Mouse (Mus musculus): ENCODE data around the gene Tiam2. TPM values are rescaled to one million over a fixed set of nuclear protein-coding genes. Genes with fewer than 3 reads are reported as not detected.

The Tiam2 gene
- polyA plus RNA-seq, 1 experiment from 2014 or later, result 4.1 TPM

- Histone ChIP-seq H3K36me3 (replicated peaks) (no peaks in the 10 kb centered on the region), H3K4me3 (no peak overlapping the region), H3K9me3 (no peaks in the 10 kb centered on the region), H3K4me2 (no peak overlapping the region), H3K9ac (no peak overlapping the region), H3K27me3 (replicated peaks) (no peaks in the 10 kb centered on the region), H3K4me1 (peaks cover 8% of the 10 kb centered on the region; the same call in 1 of the 2 replicates), H3K27ac (no peak overlapping the region)
- no peak for ATAC-seq (replicated peaks)
- WGBS, result 60% methylated on average over 8 of the region's 8 CpGs
Measured at GRCm38 (mm10) chr17:3562405-3562804, 236.0 kb downstream of the Tiam2 start.

GRCm38 (mm10) chr17:3570876-3571275, 244.5 kb downstream of the Tiam2 start:
- Histone ChIP-seq H3K9ac (no peak overlapping the region), H3K4me3 (no peak overlapping the region), H3K4me1 (peaks cover 3% of the 10 kb centered on the region; the same call in 1 of the 2 replicates), H3K27me3 (replicated peaks) (no peaks in the 10 kb centered on the region), H3K36me3 (replicated peaks) (no peaks in the 10 kb centered on the region), H3K27ac (no peak overlapping the region), H3K4me2 (0 out of 2 replicates have a peak overlapping the region, but pooled peaks have one; percentile 13), H3K9me3 (no peaks in the 10 kb centered on the region)
- no peak for ATAC-seq (replicated peaks)
- 3% methylated on average over 12 of the region's 12 CpGs for WGBS

Other genes starting within 250 kb of the Tiam2 start
- gene Scaf8, start 211.6 kb upstream of the Tiam2 start, polyA plus RNA-seq (2015; fragmentation: Nextera tagmentation; extraction: Ambion mirVana), result 16.9 and 18.4 TPM in 2 replicates
- not detected in 2 replicates for gene Cldn20, start 206.0 kb downstream of the Tiam2 start, polyA plus RNA-seq (2015; fragmentation: Nextera tagmentation; extraction: Ambion mirVana)
- 11.7 TPM in 2 replicates for gene Tfb1m, start 231.2 kb downstream of the Tiam2 start, polyA plus RNA-seq (2015; fragmentation: Nextera tagmentation; extraction: Ambion mirVana)